Mouse (Mus musculus): Measurements from ENCODE around the gene Mbnl2.

GRCm38 (mm10) chr14:120366962-120367361 lies 91.5 kb downstream of the Mbnl2 start:
- TF ChIP-seq ZNF384 (IDR thresholded peaks at IDR 0.05; ENCODE audit: low read depth, low read length), result no peak
- TF ChIP-seq CHD2 (IDR thresholded peaks at IDR 0.05; ENCODE audit: low read depth, low read length), result no peak
- TF ChIP-seq ZC3H11A (IDR thresholded peaks at IDR 0.05; ENCODE audit: borderline replicate concordance, low read depth, low read length), result no peak
